Mouse (Mus musculus): ENCODE data around the gene Adamtsl3.

GRCm38 (mm10) chr7:82327881-82328280 lies 7.6 kb upstream of the Adamtsl3 start:
- TF ChIP-seq CTCF (IDR thresholded peaks at IDR 0.05) (no peak), EP300 (IDR thresholded peaks at IDR 0.05; ENCODE audit: insufficient read depth, low read depth, low read length) (no peak)

All from heart, adult 2 months (tissue).